Mouse (Mus musculus): Measurements from ENCODE around the gene Tubb1. TPM values are rescaled to one million over a fixed set of nuclear protein-coding genes. Genes with fewer than 3 reads are reported as not detected.

Tubb1 gene
- total and polyA plus RNA-seq, 2 experiments from 2014 or later: 0.11 to 0.25 TPM

DNA sequence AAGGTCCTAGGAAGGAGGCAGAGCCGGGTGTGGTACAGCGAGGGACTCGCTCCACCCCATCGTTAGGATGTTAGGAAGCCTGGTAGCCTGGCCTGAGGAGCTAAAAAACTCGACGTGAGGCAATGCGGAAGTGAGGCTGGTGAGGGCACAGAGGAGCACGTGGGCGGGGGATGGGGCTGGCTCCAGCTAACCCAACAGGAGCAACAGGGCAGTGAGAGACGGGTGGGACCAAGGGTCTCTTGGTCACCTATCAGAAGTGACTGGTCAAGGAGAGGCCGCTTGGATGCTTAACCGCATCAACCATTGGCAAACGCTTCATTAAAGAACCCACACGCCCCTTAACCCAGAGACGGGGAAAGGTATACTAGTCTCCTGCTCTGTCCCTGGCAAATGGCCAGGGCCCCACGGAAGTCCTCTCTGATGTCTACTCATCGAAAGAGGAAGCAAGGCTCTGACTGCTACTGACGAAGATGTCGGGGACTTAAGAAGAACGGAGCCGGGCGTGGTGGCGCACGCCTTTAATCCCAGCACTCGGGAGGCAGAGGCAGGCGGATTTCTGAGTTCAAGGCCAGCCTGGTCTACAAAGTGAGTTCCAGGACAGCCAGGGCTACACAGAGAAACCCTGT lies 14.3 kb upstream of the Tubb1 start:
- Histone ChIP-seq H3K9me3 (ENCODE audit: low read length) (no peaks in the 10 kb centered on the region), H3K27me3 (ENCODE audit: insufficient read depth, low read length) (no peaks in the 10 kb centered on the region), H3K27ac (ENCODE audit: low read depth, low read length) (no peak overlapping the region), H3K36me3 (ENCODE audit: insufficient read depth, low read length) (no peaks in the 10 kb centered on the region), H3K4me1 (ENCODE audit: insufficient read depth, low read length) (peaks cover 9% of the 10 kb centered on the region; the same call in 1 of the 2 replicates), H3K4me3 (ENCODE audit: low read depth, low read length) (no peak overlapping the region), H3K4me2 (ENCODE audit: low read depth, low read length, poor library complexity, severe bottlenecking) (no peak overlapping the region), H3K9ac (replicated peaks; ENCODE audit: low read length, poor library complexity, severe bottlenecking) (no peak overlapping the region)
- no peak for TF ChIP-seq CTCF (IDR thresholded peaks at IDR 0.05)
- 92% methylated on average over 26 of the region's 26 CpGs for WGBS
- DNase-seq (ENCODE audit: low spot score) (no peak), ATAC-seq (ENCODE audit: low FRiP score) (no peak)

DNA sequence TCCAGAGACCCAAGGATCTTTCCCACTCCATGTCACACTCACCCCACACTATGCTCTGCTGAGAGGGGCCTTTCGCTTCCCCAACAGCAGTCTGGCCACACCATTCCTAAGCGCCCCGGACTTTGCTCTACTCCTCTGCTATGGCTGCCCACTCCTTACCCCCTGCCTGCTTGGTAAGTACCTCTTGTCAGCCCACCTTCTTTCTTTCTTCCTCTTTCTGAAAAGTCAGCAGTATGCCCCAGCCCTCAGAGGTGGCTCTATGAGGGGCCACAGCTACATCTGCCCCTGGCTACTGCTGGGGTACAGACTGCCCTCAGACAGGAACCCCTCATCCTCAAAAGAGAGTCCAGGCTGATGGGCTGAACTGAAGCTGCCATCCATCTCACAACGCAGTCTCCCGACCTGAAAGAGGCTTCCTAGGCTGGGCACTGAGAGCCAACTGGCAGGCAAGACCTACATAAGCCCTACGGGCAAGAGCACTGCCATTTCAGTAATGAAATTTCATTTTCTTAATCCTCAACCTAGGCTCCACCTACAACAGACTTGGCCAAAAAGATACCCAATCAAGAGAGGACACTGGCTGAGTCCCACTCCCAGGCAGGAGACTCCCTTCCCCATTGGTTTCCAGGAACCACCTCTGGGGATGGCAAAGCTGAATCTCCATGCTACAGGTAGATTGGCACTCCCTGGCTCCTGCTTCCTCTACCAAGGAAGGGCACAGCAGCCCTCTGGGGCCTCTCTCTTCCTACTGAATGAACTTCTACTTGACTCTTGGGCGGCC lies 13.4 kb upstream of the Tubb1 start:
- ATAC-seq (ENCODE audit: low FRiP score): no peak
- DNase-seq (ENCODE audit: low spot score): no peak
- no peak overlapping the region for H3K4me2 ChIP-seq (ENCODE audit: low read depth, low read length, poor library complexity, severe bottlenecking)
- peaks cover 9% of the 10 kb centered on the region; the same call in 1 of the 2 replicates for H3K4me1 ChIP-seq (ENCODE audit: insufficient read depth, low read length)
- no peak overlapping the region for H3K27ac ChIP-seq (ENCODE audit: low read depth, low read length)
- WGBS: 94% methylated on average over 7 of the region's 7 CpGs
- no peak for TF ChIP-seq CTCF (IDR thresholded peaks at IDR 0.05)
- H3K9ac ChIP-seq (replicated peaks; ENCODE audit: low read length, poor library complexity, severe bottlenecking): no peak overlapping the region
- H3K27me3 ChIP-seq (ENCODE audit: insufficient read depth, low read length): no peaks in the 10 kb centered on the region
- H3K36me3 ChIP-seq (ENCODE audit: insufficient read depth, low read length): no peaks in the 10 kb centered on the region
- no peaks in the 10 kb centered on the region for H3K9me3 ChIP-seq (ENCODE audit: low read length)
- no peak overlapping the region for H3K4me3 ChIP-seq (ENCODE audit: low read depth, low read length)

DNA sequence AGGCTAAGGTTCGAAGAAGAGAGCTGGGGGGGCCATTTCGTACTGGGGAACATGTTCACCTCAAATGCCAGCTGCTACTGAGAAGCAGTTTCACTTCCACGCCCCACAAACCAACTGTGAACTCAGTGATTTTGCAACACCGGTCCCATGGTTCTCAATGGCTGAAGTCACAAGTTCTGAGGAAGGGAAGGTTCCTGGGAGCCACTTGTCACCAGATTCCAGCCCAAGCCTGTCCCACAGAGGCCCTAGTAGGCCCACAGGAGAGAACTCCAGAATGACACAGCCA lies 12.9 kb upstream of the Tubb1 start:
- 96% methylated on average over 4 of the region's 4 CpGs for WGBS
- peaks cover 9% of the 10 kb centered on the region; the same call in 1 of the 2 replicates for H3K4me1 ChIP-seq (ENCODE audit: insufficient read depth, low read length)
- ATAC-seq (ENCODE audit: low FRiP score) (no peak), DNase-seq (ENCODE audit: low spot score) (no peak)
- H3K36me3 ChIP-seq (ENCODE audit: insufficient read depth, low read length): no peaks in the 10 kb centered on the region
- no peak overlapping the region for H3K9ac ChIP-seq (replicated peaks; ENCODE audit: low read length, poor library complexity, severe bottlenecking)
- no peaks in the 10 kb centered on the region for H3K27me3 ChIP-seq (ENCODE audit: insufficient read depth, low read length)
- no peak overlapping the region for H3K27ac ChIP-seq (ENCODE audit: low read depth, low read length)
- H3K4me3 ChIP-seq (ENCODE audit: low read depth, low read length): no peak overlapping the region
- TF ChIP-seq CTCF (IDR thresholded peaks at IDR 0.05): no peak
- H3K4me2 ChIP-seq (ENCODE audit: low read depth, low read length, poor library complexity, severe bottlenecking): no peak overlapping the region
- no peaks in the 10 kb centered on the region for H3K9me3 ChIP-seq (ENCODE audit: low read length)

DNA sequence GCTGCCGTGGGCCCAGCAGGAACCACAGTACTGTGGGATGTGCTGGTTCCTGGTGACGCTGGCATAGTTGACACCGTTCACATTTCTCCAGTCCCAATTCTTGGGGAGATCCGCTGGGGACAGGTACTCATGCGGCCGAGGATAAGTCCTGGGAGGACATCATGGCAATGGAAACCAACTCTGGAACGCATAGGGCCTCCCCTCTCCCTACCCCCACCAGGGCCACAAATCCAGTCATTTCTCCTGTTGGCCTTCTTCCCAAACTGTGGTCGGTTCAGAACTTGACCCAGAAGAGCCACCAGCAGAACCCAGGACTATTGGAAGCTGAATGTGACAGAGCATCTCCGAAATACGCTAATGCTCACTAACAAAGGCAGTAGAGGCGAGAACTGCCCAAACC lies 12.3 kb upstream of the Tubb1 start:
- H3K9me3 ChIP-seq (ENCODE audit: low read length): no peaks in the 10 kb centered on the region
- TF ChIP-seq CTCF (IDR thresholded peaks at IDR 0.05): no peak
- H3K4me2 ChIP-seq (ENCODE audit: low read depth, low read length, poor library complexity, severe bottlenecking): peak overlapping the region; percentile 70
- DNase-seq (ENCODE audit: low spot score) (no peak), ATAC-seq (ENCODE audit: low FRiP score) (no peak)
- no peak overlapping the region for H3K27ac ChIP-seq (ENCODE audit: low read depth, low read length)
- peak overlapping the region; percentile 35 for H3K4me3 ChIP-seq (ENCODE audit: low read depth, low read length)
- peak overlapping the region; percentile 54 for H3K9ac ChIP-seq (replicated peaks; ENCODE audit: low read length, poor library complexity, severe bottlenecking)
- 66% methylated on average over 11 of the region's 11 CpGs for WGBS
- H3K4me1 ChIP-seq (ENCODE audit: insufficient read depth, low read length): peaks cover 9% of the 10 kb centered on the region; the same call in 1 of the 2 replicates
- no peaks in the 10 kb centered on the region for H3K36me3 ChIP-seq (ENCODE audit: insufficient read depth, low read length)
- H3K27me3 ChIP-seq (ENCODE audit: insufficient read depth, low read length): no peaks in the 10 kb centered on the region

DNA sequence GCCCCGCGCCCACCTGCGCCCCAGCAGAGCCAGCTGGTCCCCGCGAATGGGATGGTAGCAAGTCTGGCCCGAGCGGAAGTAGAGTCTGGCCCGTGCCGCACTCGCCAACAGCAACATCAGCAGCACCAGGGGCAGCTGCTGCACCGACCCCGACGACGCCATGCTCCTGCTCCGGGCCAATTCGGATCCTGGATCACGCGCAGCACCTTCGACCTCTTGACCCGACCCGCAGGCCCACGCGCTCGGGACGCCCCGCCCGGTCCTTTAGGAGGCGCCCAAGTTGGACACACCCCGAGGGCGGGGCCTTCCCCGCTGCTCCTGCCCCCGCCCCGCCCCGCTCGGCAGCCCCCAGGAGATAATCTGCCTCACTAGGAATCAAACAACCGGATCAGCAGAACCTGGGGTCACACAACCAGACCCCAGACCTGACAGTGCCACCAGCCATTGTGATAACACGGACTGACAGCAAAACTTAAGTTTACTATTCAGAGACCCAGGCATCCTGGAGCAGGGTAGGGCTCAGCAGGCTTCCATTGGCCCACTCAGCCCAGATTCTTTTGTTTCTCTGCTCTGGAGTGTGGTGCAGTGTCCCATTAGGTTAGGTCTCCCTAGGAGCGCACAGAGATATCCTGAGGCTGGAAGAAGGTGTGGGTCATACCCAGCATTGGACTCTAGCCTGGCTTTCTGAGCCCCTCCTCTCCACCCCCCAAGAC lies 11.6 kb upstream of the Tubb1 start, which contains the start of gene Ctsz:
TSS of gene Ctsz (minus strand) at position 303 of the 713 bp plus-strand sequence.
- peak within 1 kb of the TSS; percentile 35 for H3K4me3 ChIP-seq (ENCODE audit: low read depth, low read length)
- DNase-seq (ENCODE audit: low spot score) (no peak), ATAC-seq (ENCODE audit: low FRiP score) (peak; percentile 61)
- TF ChIP-seq CTCF (IDR thresholded peaks at IDR 0.05): no peak
- H3K27me3 ChIP-seq (ENCODE audit: insufficient read depth, low read length): no peaks in the 10 kb centered on the region
- no peak within 1 kb of the TSS for H3K27ac ChIP-seq (ENCODE audit: low read depth, low read length)
- peak within 1 kb of the TSS; percentile 54 for H3K9ac ChIP-seq (replicated peaks; ENCODE audit: low read length, poor library complexity, severe bottlenecking)
- H3K36me3 ChIP-seq (ENCODE audit: insufficient read depth, low read length): no peaks in the 10 kb centered on the region
- 1% methylated on average over 38 of the region's 38 CpGs for WGBS
- peaks cover 9% of the 10 kb centered on the region; the same call in 1 of the 2 replicates for H3K4me1 ChIP-seq (ENCODE audit: insufficient read depth, low read length)
- H3K4me2 ChIP-seq (ENCODE audit: low read depth, low read length, poor library complexity, severe bottlenecking): peak within 1 kb of the TSS; percentile 70
- H3K9me3 ChIP-seq (ENCODE audit: low read length): no peaks in the 10 kb centered on the region
